Mouse (Mus musculus) heart, adult 2 months (tissue): ENCODE measurements at regions not wholly inside any gene's neighbourhood (a gene's known extent, or its start where the extent isn't known, plus 50 kb on each side); places are given as distances from the start of the nearest gene placed in this dataset.

Source experiments
- DNase-seq, 2 experiments: peaks; one replicate each; pipeline ENCODE4 v3.0.0; 2021
- H3K27ac ChIP-seq: fragments of 200-600 bp; 2 replicates; pipeline ENCODE4 v1.8.1; 2022
- H3K27me3 ChIP-seq: fragments of 200-500 bp; 2 replicates; pipeline ENCODE4 v1.6.1; 2012; ENCODE audit warnings: mild to moderate bottlenecking, low read length, inconsistent platforms, mixed read lengths; ENCODE audit not compliant: control insufficient read depth, insufficient read depth
- H3K36me3 ChIP-seq: fragments of 200-500 bp; 2 replicates; pipeline ENCODE4 v1.6.1; 2012; ENCODE audit warnings: low read length, inconsistent platforms; ENCODE audit not compliant: control insufficient read depth, insufficient read depth
- H3K4me1 ChIP-seq: fragments of 200-500 bp; 2 replicates; pipeline ENCODE4 v1.6.1; 2011; ENCODE audit warnings: low read length; ENCODE audit not compliant: control insufficient read depth, insufficient read depth
- H3K4me3 ChIP-seq: fragments of 200-600 bp; 2 replicates; pipeline ENCODE4 v1.8.1; 2022
- H3K79me2 ChIP-seq: fragments of 200-500 bp; replicated peaks from 2 replicates; pipeline ENCODE4 v1.6.1; 2012; ENCODE audit warnings: mild to moderate bottlenecking, inconsistent platforms, low read length, moderate library complexity, mixed read lengths; ENCODE audit not compliant: control insufficient read depth, insufficient read depth
- H3K9ac ChIP-seq: fragments of 200-500 bp; 2 replicates; pipeline ENCODE4 v1.6.1; 2012; ENCODE audit warnings: low read depth, mild to moderate bottlenecking, control low read depth, inconsistent platforms, low read length, mixed read lengths
- CTCF ChIP-seq: fragments of 200-600 bp; IDR thresholded peaks from 2 replicates; pipeline ENCODE4 v1.8.1; 2022; ENCODE audit warnings: antibody characterized with exemption, mild to moderate bottlenecking, moderate library complexity
- EP300 ChIP-seq: fragments of 200-500 bp; IDR thresholded peaks from 2 replicates; pipeline ENCODE4 v1.6.1; 2011; ENCODE audit warnings: low read depth, low read length, control low read depth; ENCODE audit not compliant: insufficient read depth
- POLR2A ChIP-seq: fragments of 200-500 bp; IDR thresholded peaks from 2 replicates; pipeline ENCODE4 v1.6.1; 2011; ENCODE audit warnings: mild to moderate bottlenecking, low read depth, low read length, control low read depth; ENCODE audit not compliant: insufficient read depth
- WGBS: fragments of 180-500 bp; shearing (Covaris S2); methylation state at CpG from one replicate; pipeline ENCODE4 v1.1.7; 2018; 5-methylcytosine and 5-hydroxymethylcytosine counted together
- intact Hi-C: fragments of 180-260 bp; cut with DNase I; formaldehyde crosslinking; loops from one replicate; pipeline ENCODE4 v1.15.1; 2025

DNA sequence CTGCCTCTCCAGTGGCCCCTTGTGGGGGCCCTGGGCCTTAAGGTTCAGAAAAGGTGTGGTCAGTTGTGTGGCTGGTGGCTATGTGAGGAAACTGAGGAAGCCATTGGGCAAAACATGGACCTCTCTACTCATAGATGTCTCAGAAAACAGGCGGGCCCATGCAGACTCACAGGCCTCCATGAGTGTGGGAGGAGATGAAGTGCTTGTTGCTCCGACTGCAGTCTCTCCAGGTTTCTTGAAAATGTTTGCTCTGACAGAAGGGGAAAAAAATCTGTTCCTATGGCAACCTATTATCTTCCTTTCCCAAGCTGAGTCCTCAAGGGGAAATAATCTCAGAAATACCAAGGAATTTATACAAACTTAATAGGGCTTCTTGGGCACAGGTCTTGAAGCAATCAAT, 95.3 kb upstream of the Ywhaq start:
- H3K79me2 ChIP-seq: no peaks in the 10 kb centered on the region
- TF ChIP-seq EP300 (no peak), CTCF (no peak)
- no peak overlapping the region for H3K9ac ChIP-seq
- H3K4me3 ChIP-seq: no peak overlapping the region
- no peak for DNase-seq
- intact Hi-C loops: no loop called here
- no peaks in the 10 kb centered on the region for H3K4me1 ChIP-seq
- WGBS: 79% methylated on average over 2 of the region's 2 CpGs
- H3K27me3 ChIP-seq: no peaks in the 10 kb centered on the region
- H3K36me3 ChIP-seq: no peaks in the 10 kb centered on the region
- H3K27ac ChIP-seq: no peak overlapping the region

DNA sequence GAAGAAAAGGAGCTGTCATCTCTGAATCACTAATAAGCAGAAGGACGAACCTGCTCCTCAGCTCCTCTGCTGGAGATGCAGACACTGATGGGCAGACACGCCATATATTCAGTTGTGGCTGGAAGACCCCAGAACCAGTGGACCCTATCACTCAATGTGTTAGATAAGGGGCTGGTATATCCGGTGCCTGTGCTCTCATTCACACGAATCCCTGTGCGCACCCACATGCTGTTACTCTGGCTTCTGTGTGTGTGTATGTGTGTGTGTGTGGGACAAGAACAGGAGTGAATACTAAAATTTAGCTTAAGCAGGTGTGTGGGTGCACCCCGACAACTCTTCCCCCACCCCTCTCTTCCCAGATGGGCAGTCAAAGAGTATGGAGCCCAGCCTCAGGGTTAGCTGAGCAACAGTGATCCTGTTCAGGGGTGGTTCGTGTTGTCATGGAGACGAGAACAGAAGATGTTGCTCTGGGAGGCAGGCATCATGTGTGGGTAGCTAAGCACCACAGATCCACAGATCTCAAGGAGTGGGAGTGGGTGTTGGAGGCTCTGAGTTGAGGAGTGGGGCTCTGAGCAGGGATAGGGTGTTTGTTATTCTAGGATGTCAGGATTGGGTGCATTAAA, 93.7 kb upstream of the Ywhaq start:
- intact Hi-C loops: no loop called here
- H3K36me3 ChIP-seq: no peaks in the 10 kb centered on the region
- H3K79me2 ChIP-seq: no peaks in the 10 kb centered on the region
- no peaks in the 10 kb centered on the region for H3K4me1 ChIP-seq
- H3K27ac ChIP-seq: no peak overlapping the region
- no peaks in the 10 kb centered on the region for H3K27me3 ChIP-seq
- DNase-seq: no peak
- H3K4me3 ChIP-seq: no peak overlapping the region
- TF ChIP-seq POLR2A (no peak), EP300 (no peak), CTCF (no peak)
- H3K9ac ChIP-seq: no peak overlapping the region
- 77% methylated on average over 8 of the region's 8 CpGs for WGBS

GRCm38 (mm10) chr12:21507080-21507479, 89.6 kb upstream of the Ywhaq start:
- Histone ChIP-seq H3K4me3 (no peak overlapping the region), H3K79me2 (no peaks in the 10 kb centered on the region), H3K27me3 (no peaks in the 10 kb centered on the region), H3K36me3 (no peaks in the 10 kb centered on the region), H3K9ac (no peak overlapping the region), H3K27ac (no peak overlapping the region), H3K4me1 (no peaks in the 10 kb centered on the region)
- intact Hi-C loops: no loop called here
- 38% methylated on average over 1 of the region's 1 CpGs for WGBS
- TF ChIP-seq CTCF (no peak), EP300 (no peak), POLR2A (no peak)
- DNase-seq: no peak

DNA sequence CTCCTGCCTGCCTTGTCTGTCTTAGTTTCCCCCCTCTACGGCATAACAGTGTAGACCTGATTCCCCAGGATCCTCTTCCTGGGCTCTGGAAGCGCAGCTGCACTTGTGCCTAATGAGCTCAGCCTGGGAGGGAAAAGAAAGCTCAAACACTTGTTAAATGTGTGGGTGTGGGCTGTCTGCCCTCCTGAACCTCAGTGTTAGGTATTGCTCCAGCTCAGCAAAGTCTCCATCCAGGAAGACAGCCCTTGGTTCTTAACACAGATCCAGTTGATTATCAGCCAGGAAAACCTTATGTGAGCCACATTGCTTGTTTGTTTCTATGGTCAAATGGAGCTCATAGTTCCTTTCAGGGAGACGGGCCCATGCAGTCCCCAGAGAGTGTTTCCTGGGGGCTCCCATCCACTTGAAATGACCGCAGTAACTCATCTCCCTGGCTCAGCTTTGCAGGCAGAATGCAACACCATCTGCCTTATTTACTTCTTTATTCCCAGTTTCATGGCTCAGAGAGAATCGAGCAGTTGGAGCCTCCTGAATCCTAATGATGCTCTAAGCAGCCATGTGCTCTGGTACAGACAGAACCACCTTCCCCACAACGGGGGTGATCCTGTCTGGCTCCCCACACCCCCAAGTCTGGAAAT, 88.4 kb upstream of the Ywhaq start:
- Histone ChIP-seq H3K36me3 (no peaks in the 10 kb centered on the region), H3K9ac (no peak overlapping the region), H3K27ac (no peak overlapping the region), H3K27me3 (no peaks in the 10 kb centered on the region), H3K79me2 (no peaks in the 10 kb centered on the region), H3K4me1 (no peaks in the 10 kb centered on the region), H3K4me3 (no peak overlapping the region)
- intact Hi-C loops: no loop called here
- TF ChIP-seq CTCF: no peak
- TF ChIP-seq EP300: no peak
- no peak for TF ChIP-seq POLR2A
- WGBS: 77% methylated on average over 6 of the region's 6 CpGs
- no peak for DNase-seq

- intact Hi-C loops: no loop called here
- Histone ChIP-seq H3K4me3 (no peak overlapping the region), H3K36me3 (no peaks in the 10 kb centered on the region), H3K79me2 (no peaks in the 10 kb centered on the region), H3K4me1 (no peaks in the 10 kb centered on the region), H3K27me3 (no peaks in the 10 kb centered on the region), H3K27ac (no peak overlapping the region), H3K9ac (no peak overlapping the region)
- no peak for DNase-seq
- WGBS: 53% methylated on average over 4 of the region's 4 CpGs
- TF ChIP-seq CTCF: no peak
- no peak for TF ChIP-seq POLR2A
- TF ChIP-seq EP300: no peak
Measured at GRCm38 (mm10) chr12:21503250-21503649, 85.8 kb upstream of the Ywhaq start.

- no peak overlapping the region for H3K4me3 ChIP-seq
- intact Hi-C loops: no loop called here
- H3K36me3 ChIP-seq: no peaks in the 10 kb centered on the region
- no peaks in the 10 kb centered on the region for H3K79me2 ChIP-seq
- 84% methylated on average over 5 of the region's 5 CpGs for WGBS
- no peak overlapping the region for H3K9ac ChIP-seq
- no peak for TF ChIP-seq CTCF
- TF ChIP-seq EP300: no peak
- no peak for TF ChIP-seq POLR2A
- no peak overlapping the region for H3K27ac ChIP-seq
- no peak for DNase-seq
- H3K27me3 ChIP-seq: no peaks in the 10 kb centered on the region
- no peaks in the 10 kb centered on the region for H3K4me1 ChIP-seq
Measured at GRCm38 (mm10) chr12:21496974-21497373, 79.5 kb upstream of the Ywhaq start.
